Mouse (Mus musculus) layer of hippocampus, postnatal 25 days (tissue): ENCODE measurements around the gene Wwp2. TPM values are rescaled to one million over a fixed set of nuclear protein-coding genes. Genes with fewer than 3 reads are reported as not detected.
A peak's percentile ranks its signal among the peaks of the same experiment; 100 is the strongest.

Source experiments
- DNase-seq, 2 experiments: peaks; one replicate each; pipeline ENCODE4 v3.0.0; 2022; ENCODE audit warnings: mixed read lengths in 2 of 2, low spot score in 1 of 2; ENCODE audit errors: extremely low spot score in 1 of 2
- total RNA-seq, 2 experiments: library from RNA; stranded (reverse); gene quantifications; 2 replicates each; pipeline ENCODE4 v1.2.3; 2021

The Wwp2 gene
- total RNA-seq, 2 experiments from 2014 or later, result 36.3 to 37.0 TPM

DNA sequence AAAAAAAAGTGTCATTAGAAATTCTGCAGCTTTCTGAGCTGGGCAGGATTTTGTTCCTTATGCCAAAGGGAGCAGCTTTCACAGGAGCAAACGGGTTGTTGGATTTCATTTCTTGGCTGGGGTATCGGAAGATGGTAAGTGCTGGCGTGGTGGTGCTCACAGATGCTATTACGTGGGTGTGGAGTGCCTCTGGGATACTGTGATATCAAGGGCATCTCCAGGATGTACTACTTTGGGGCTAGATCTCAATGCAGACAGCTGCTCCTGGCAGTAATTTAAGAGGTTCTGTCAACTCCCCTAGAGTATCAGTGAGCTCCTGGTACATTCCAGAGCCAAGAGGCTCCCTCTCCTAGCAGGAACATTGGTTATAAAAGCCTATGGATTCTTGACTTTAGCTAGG is 110.0 kb downstream of the Wwp2 start:
- DNase-seq, result no peak

DNA sequence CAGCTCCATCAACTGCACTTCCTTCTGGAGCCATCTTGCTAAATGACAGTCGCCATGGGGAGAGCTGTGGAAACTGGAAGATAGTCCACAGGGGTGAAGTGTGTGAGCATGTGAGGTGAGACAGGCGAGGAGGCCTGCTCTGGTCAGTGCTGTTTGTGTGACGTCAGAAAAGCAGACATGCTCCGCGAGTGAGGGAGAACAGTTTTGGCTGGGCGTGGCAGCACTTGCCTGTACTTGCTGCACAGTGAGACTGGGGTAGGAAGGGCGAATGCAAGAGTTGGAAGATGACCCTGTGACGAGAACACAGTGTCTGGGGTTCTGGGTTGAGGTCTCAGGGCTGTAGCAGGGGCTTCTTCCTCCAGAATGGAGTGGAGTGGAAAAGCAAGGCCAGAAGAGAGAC is 110.7 kb downstream of the Wwp2 start:
- no peak for DNase-seq

DNA sequence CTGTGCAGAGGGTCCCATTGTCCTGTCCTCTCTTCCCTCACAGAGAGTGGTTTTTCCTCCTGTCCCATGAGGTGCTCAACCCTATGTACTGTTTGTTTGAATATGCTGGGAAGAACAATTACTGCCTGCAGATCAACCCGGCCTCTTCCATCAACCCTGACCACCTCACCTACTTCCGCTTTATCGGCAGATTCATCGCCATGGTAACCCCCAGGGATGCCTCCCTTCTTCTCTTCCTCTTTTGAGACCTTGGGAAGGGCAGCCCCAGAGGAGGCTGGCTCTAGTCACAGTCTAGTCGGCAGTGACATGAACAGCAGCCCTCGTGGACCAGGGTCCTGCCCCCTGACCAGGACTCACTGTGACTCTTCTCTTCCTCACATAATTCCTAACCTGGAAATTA is 116.1 kb downstream of the Wwp2 start:
- DNase-seq, result no peak

DNA sequence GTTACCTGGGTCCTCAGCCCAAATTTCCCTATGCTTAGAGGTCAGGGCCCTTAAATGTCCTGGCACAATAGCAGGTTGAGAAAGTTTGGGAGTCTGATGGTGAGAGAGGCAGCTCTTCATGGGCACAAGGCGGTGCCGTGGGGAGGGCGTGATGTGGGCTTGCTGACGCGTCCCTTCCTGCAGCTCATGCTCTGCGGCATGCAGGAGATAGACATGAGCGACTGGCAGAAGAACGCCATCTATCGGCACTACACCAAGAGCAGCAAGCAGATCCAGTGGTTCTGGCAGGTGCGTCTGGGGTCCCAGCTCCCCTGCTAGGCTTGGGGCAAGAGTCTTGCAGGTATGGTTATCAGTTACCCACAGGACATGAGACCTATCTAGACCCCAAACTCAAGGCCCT is 119.1 kb downstream of the Wwp2 start:
- no peak for DNase-seq

DNA sequence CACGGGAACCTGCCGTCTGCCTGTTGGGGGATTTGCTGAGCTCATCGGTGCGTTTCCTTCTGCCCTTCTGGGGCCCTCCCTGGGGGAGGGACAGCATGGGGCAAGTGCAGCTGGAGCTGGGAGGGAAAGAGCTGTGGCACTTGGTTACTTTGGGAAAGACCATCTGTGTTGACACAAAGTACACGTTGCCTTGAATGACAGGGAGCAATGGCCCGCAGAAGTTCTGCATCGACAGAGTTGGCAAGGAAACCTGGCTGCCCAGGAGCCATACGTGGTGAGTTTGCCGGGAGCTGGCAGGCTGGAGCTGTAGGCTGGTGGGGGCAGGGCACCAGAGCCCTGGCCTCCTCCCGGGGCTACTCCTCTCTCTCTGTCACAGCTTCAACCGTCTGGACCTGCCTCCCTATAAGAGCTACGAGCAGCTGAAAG is 120.4 kb downstream of the Wwp2 start:
- DNase-seq, result no peak

DNA sequence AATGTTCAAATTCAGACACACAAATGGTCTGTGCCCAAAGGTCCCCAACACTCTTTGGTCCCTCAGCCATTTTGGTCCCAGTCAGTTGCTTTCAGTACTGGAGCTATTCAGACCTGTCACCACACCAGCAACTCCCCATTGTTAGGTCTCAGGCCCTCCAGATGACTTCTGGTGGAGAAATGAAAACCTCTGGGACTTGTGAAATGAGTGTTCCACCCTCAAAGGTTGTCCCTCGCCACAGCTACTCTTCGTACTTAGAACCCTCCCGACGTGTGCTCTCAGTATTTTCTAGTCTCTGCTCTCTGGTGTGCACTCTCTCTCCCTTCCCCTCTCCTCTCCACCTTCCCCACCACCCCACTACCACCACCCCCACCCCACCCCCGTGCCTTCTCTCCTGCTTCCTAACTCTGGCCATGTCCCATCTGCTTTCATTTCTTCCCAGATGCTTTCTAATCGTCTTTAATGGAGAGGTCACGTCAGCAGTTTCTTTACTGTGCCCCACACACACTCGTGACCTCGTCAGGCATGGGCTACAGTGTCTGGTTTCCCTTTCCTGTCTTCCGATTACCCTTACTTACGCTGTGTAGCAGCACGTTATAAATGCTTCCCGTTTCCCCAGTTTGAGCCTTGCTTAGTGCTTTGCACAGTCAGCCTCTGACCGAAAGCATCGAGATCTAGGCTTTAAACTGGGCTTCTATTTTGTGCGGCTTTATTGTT is 124.8 kb downstream of the Wwp2 start:
- no peak for DNase-seq

DNA sequence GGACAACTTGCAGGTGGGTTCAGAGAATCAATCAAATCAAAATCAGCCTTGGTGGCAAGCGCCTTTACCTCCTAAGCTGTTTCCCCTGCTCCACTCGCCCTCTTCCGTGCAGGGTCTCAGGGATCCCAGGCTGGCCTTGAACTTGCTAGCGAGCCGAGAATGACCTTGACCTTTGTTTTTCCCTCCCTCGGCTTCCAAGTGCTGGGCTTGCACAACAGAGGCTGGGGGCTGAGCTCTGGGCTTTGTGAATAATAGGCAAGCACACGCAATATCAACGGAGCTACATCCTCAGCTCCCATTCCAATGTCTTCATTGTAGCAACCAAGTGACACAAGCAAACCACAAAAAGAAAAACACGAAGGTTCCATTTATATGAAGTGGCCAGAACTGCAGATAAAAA is 126.0 kb downstream of the Wwp2 start:
- DNase-seq, result no peak

DNA sequence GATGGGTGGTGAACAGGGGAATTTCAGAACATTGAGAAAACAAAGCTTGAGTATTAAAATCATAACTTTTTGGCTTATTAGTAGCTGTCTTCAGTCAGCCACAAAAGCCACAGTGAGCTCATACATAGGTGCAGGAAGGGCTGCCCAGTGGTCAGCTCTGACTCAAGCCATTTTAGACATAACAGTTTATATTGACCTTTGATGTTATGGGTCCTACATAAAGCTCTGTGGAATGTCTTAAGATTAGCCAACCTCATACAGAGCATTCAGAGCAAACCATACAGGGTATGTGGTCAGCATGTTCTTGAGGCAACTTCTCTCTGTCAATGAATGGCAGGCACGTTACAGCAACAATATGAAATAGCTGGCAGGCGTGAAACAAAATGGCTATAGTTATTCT is 134.9 kb downstream of the Wwp2 start:
- no peak for DNase-seq

DNA sequence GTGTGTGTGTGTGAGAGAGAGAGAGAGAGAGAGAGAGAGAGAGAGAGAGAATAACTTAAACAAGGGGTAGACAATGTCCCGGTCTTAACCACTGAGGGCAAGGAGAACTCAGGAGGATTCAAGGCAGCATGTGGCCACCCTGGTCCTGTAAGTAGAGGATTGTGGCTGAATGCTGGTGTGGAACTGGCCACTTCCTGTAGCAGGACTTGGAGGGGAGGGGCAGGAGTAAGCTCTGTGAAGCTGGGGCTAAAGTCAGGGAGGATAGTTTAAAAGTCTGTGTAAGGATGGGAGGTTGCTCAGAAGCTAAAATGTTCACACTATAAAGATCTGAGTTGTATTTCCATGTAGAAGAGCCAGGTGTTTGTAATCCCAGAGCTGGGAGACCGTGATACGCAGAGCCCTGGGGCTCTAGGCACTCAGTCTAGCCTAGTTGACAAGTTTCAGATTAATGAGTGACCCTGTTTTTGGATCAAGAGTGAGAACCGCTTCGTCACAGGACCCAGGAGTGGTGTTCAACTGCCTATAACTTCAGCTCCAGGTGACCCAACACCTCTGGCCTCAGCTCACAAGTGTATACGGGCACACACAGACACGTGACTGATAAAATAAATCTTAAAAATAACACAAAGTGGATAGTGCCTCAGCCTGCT is 135.4 kb downstream of the Wwp2 start:
- DNase-seq, result no peak

DNA sequence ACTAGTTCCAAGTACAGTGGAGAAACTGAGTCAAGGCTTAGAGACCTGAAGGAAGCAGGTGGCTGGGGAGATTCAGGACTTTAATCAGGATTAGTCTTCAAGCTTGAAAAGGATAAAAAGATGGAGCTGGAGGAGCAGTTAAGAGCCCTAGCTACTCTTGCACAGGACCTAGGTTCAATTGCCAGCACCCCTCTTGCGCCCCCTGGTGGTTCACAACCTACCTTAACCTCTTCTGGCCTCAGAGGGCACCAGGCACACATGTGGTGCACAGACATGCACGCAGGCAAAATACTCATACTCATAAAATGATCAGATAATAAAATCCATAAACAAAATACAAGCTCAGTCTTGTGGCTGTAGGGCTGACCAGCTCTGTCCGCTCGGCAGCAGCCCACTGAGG is 136.3 kb downstream of the Wwp2 start:
- DNase-seq, result peak; percentile 33 to 77

DNA sequence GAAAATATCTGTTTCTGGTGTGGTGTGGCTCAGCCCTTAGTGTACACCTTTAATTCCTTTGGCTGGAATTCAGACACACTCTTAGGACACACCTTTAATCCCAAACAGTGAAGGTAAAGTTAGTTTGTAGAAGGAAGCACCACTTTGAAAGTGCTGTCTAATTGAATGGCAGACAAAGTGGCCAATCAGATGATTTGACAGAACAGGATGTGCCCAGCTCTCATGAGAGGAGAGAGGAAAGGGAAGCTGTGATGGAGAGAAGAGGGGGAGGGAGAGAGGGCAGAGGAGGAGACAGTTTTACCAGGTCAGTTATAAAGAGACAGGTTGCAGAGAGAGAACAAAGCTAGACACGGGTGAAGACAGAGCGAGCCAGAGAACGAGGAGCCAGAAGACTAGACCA is 138.6 kb downstream of the Wwp2 start:
- no peak for DNase-seq

DNA sequence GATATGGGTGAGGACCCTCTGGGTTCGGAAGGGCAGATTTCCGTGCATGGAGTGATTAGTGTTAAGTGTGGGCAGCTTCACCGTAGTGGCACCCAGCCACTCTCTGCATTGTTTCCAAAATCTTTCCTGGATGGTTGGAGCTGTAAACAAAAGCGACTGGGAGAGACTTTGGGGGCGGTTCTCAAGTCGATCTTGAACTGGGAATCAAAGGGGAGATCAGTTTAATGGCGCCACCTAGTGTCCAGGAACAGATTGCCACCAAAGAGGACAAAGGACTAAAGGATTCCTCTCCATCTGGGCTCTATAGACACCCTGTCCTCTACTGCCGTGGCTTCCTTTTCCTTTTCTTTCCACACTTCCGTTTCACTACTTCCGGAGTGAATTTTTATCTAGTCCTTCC is 140.5 kb downstream of the Wwp2 start:
- DNase-seq, result peak; percentile 75 to 85

DNA sequence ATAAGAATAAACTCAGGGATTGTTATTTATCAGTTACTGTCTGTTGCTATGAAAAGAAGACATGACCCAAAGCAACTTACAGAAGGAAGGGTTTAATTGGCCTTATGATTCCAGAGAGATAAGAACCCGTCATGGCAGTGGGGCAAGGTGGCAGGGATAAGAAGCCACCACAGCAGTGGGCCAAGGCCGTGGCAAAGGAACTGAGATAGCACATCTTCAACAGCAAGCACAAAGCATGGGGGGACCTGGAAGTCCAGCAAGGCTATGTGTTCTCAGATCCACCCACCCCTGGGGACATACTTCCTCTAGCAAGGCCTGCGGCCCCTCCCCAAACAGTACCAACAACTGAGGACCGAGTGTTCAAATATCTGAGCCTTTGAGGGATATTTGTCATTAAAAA is 141.5 kb downstream of the Wwp2 start:
- no peak for DNase-seq

DNA sequence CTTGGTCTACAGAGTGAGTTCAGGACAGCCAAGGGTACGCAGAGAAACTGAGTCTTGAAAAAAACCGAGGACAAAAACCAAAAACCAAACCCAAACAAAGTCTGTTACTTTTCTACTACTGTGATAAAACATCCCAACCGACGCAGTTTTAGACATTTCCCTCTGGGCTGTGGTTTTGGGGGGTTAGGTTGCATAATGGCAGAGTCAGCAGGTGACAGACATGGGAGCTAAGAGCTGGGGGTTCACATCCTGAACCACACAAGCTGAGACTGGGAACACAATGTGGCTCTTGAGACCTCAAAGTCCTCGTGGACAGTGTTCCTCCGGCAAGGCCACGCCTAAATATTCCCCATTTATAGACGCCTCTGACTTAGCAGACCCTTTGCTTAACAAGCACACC is 142.0 kb downstream of the Wwp2 start:
- DNase-seq, result no peak

DNA sequence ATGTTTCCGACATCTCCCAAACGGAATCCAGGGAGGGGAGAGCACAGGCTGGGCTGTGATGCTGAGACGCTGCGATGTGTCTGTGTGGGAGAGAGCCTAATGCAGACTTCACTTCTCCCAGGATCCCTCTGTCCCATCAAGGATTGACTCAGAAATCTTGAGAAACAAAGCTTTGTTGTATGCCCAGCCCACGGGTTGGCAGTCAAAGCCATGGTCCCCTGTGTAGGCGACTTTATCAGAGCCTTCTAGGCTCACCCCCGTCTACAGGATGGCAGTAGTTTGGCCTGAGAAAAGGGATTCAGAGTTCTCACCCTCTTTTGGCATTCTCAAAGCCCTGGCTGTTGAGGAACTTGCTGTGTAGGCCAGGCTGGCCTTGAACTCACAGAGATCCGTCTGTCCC is 142.4 kb downstream of the Wwp2 start:
- DNase-seq, result no peak

DNA sequence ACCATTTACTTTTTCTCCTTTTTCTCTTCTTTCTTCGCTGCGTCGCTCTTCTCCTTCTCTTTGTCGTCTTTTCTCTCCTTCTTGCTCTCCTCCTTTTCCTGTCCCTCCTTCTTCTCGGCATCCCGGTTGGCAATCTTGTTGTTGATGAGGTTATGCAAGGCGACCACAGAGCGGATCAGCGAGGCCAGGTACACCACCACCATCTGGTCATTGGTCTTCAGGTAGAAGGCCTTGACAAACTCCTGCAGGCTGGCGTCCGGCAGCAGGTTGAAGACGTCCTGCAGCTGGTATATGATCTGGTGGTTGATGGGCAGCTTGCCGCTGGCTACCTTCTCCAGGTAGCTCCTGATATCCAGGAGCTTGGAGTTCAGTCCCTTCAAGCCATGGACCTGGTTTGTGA is 144.7 kb downstream of the Wwp2 start:
- DNase-seq, result no peak

DNA sequence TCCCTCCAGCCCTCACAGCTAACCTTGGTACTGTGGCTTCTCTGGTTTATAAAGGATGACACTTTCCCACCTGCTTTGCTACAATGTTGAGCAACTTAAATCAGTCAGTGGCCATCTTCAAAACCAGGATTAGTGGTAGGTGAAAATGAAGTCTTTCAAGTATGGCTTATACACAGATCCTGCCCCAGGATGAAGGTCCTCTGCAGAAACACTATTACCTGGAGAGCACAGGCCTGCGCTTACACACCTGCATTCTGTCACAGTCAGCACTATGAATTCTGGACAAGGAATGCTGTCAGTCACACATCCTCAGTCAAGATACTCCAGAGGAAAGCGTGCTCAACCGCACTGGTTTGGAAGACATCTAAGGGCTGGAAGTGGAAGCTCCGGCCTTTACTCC is 145.4 kb downstream of the Wwp2 start:
- DNase-seq, result no peak

DNA sequence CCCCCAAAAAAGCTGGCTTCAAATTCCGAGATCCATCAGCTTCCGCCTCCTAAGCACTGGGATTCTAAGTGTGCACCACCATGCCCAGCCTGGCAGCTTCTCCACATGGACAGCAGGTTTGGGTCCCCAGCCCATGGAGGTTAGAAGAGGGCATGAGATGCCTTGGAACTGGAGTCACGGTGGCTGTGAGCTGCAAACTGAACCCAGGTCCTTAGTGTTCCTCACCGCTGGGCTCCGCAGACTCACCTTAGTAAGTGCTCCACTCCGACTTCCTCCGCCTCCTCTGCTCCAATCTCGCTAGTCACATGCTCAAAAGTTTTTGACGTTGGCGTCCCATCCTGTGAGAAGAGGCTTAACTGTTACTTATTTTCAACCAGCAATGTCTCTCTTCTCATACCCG is 146.0 kb downstream of the Wwp2 start:
- no peak for DNase-seq

DNA sequence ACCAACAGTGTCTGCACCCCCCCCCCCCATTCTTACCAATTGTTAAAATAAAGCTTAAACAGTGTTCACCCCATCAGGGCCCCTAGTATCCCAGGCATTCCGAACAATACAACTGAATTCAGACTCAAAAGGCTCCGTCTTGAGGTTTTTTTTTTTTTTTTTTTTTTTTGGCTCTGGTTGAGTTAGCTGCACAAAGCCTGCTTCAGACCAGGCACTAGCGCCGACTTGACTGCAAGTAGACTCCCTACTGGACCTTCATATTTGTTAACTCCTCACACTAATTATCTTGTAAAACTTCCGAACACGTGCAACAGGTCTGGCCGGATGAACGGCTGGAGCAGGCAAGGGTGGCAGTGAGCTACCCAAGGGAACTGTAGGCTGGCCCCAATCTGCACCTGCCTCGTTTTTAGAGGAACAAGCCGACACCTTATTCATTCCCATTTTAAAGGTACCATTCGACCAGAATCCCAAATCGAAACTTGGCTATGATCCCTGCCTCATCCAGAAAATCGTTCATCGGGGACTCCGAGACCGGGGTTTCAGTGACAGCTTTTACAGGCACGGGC is 151.3 kb downstream of the Wwp2 start:
- DNase-seq, result no peak

DNA sequence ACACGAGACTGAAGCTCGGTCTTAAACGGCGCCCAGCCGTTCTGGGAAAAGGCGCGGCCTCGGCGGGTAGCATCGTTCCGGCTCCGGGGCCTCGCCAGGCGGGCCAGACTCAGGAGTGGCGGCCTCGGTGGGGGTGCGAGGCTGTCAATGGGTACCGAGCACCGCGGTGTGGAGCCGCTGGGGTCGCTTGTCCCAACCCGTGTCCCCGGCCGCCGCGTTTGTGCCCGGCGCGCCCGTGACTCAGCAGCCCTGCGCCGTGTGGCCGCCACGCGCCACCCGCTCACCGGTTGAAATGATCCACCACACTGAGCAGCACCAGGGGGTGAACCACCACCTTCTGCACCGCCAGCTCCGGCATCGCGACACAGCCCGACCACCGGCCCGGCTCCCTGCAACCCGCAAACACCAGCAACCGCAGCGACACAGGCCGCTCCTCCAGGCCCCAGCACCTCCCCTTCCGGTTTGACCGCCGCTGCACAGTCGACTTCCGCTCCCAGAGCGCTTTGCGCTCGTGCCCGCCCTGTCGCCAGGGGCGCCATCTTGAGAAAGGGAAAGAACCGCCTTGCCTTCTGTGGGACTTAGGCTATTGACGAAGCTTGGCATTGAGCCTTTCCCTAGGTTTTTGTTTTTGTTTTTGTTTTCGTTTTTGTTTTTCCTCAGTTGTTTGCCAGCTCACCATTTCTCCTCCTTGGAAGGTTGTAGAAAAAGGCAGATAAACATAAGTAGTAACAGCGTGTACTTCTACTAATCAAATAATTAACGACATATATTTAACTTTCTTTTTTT is 152.0 kb downstream of the Wwp2 start, which contains the start of gene Psmd7:
TSS of gene Psmd7 (minus strand) at position 470 of the 786 bp plus-strand sequence.
- peak; percentile 87 to 88 for DNase-seq
